Mouse (Mus musculus) liver, embryonic 16.5 days (tissue): ENCODE measurements around the gene Kdm6b. TPM values are rescaled to one million over a fixed set of nuclear protein-coding genes. Genes with fewer than 3 reads are reported as not detected.

ENCODE experiments used
- ATAC-seq: fragments of 200-750 bp; cut with Nextera tagmentation; 2 replicates; pipeline ENCODE4 v1.8.0; 2017; ENCODE audit warnings: low read depth, mild to moderate bottlenecking, moderate number of reproducible peaks, moderate library complexity
- H3K27ac ChIP-seq: fragments of 300-500 bp; sonication (generic); 2 replicates; pipeline ENCODE4 v1.5.1; 2014; ENCODE audit warnings: mild to moderate bottlenecking, low read length
- H3K27me3 ChIP-seq: fragments of 300-500 bp; sonication (generic); 2 replicates; pipeline ENCODE4 v1.6.1; 2014; ENCODE audit warnings: low read depth, low read length, mixed read lengths; ENCODE audit not compliant: control insufficient read depth, insufficient read depth
- H3K36me3 ChIP-seq: fragments of 300-500 bp; sonication (generic); 2 replicates; pipeline ENCODE4 v1.6.1; 2014; ENCODE audit warnings: mild to moderate bottlenecking; ENCODE audit not compliant: control insufficient read depth, insufficient read depth
- H3K4me1 ChIP-seq: fragments of 300-500 bp; sonication (generic); 2 replicates; pipeline ENCODE4 v1.6.1; 2014; ENCODE audit warnings: low read depth, low read length, mixed read lengths; ENCODE audit not compliant: control insufficient read depth
- H3K4me2 ChIP-seq: fragments of 300-500 bp; sonication (generic); 2 replicates; pipeline ENCODE4 v1.6.1; 2014; ENCODE audit warnings: low read depth, low read length, mixed read lengths
- H3K4me3 ChIP-seq: fragments of 300-500 bp; sonication (generic); 2 replicates; pipeline ENCODE4 v1.5.1; 2014; ENCODE audit warnings: low read depth, mild to moderate bottlenecking, low read length
- H3K9ac ChIP-seq: fragments of 300-500 bp; sonication (generic); 2 replicates; pipeline ENCODE4 v1.6.1; 2014; ENCODE audit warnings: low read depth, low read length
- H3K9me3 ChIP-seq: fragments of 300-500 bp; sonication (generic); replicated peaks from 2 replicates; pipeline ENCODE4 v1.6.1; 2016; ENCODE audit warnings: low read length; ENCODE audit not compliant: control insufficient read depth
- WGBS: fragments of 180-500 bp; shearing (Covaris S2); extraction: QIAGEN DNeasy Blood & Tissue Kit; methylation state at CpG from one replicate; pipeline ENCODE4 v1.1.7; 2014; ENCODE audit not compliant: insufficient replicate concordance; 5-methylcytosine and 5-hydroxymethylcytosine counted together
- polyA plus RNA-seq: library from polyadenylated mRNA; unstranded; fragments of >200 nt; fragmentation: Nextera tagmentation; extraction: Ambion mirVana; gene quantifications from 2 replicates; pipeline ENCODE4 v1.2.1, GENCODE M21; 2015

Kdm6b gene
- 4.1 and 4.3 TPM in 2 replicates for polyA plus RNA-seq

- ATAC-seq, result no peak
- no peaks in the 10 kb centered on the region for H3K36me3 ChIP-seq
- peak within 1 kb of the TSS; percentile 90 for H3K27ac ChIP-seq
- H3K9me3 ChIP-seq, result no peaks in the 10 kb centered on the region
- H3K27me3 ChIP-seq, result peaks cover 27% of the 10 kb centered on the region
- peak within 1 kb of the TSS; percentile 24 for H3K4me3 ChIP-seq
- WGBS, result 40% methylated on average over 12 of the region's 12 CpGs
- H3K4me1 ChIP-seq, result peaks cover 66% of the 10 kb centered on the region
- H3K4me2 ChIP-seq, result peak within 1 kb of the TSS; percentile 100
- H3K9ac ChIP-seq, result peak within 1 kb of the TSS; percentile 35; the same call in 1 of the 2 replicates
Measured at GRCm38 (mm10) chr11:69413221-69414181, at the start of gene Kdm6b. Kdm6b (minus strand) TSS chr11:69413675.

- Histone ChIP-seq H3K36me3 (no peaks in the 10 kb centered on the region), H3K27me3 (no peaks in the 10 kb centered on the region), H3K4me3 (no peak overlapping the region), H3K4me1 (peaks cover 11% of the 10 kb centered on the region), H3K9ac (no peak overlapping the region), H3K4me2 (no peak overlapping the region), H3K27ac (no peak overlapping the region), H3K9me3 (no peaks in the 10 kb centered on the region)
- ATAC-seq, result no peak
- 31% methylated on average over 5 of the region's 5 CpGs for WGBS
Measured at GRCm38 (mm10) chr11:69461568-69461967, 48.1 kb upstream of the Kdm6b start.

DNA sequence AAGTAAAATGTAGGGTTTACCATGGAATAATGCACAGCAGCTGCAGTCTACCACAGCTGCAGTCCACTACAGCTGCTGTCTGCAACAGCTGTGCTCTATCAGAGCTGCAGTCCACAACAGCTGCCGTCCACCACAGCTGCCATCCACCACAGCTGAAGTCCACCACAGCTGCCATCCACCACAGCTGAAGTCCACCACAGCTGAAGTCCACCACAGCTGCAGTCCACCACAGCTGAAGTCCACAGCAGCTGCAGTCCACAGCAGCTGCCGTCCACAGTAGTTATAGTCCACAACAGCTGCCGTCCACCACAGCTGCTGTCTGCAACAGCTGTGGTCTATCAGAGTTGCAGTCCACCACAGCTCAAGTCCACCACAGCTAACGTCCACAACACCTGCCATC, 46.4 kb upstream of the Kdm6b start:
- 57% methylated on average over 4 of the region's 4 CpGs for WGBS
- peaks cover 11% of the 10 kb centered on the region for H3K4me1 ChIP-seq
- H3K4me2 ChIP-seq, result no peak overlapping the region
- no peaks in the 10 kb centered on the region for H3K27me3 ChIP-seq
- no peak overlapping the region for H3K27ac ChIP-seq
- no peak for ATAC-seq
- no peaks in the 10 kb centered on the region for H3K9me3 ChIP-seq
- H3K9ac ChIP-seq, result no peak overlapping the region
- no peaks in the 10 kb centered on the region for H3K36me3 ChIP-seq
- H3K4me3 ChIP-seq, result no peak overlapping the region

DNA sequence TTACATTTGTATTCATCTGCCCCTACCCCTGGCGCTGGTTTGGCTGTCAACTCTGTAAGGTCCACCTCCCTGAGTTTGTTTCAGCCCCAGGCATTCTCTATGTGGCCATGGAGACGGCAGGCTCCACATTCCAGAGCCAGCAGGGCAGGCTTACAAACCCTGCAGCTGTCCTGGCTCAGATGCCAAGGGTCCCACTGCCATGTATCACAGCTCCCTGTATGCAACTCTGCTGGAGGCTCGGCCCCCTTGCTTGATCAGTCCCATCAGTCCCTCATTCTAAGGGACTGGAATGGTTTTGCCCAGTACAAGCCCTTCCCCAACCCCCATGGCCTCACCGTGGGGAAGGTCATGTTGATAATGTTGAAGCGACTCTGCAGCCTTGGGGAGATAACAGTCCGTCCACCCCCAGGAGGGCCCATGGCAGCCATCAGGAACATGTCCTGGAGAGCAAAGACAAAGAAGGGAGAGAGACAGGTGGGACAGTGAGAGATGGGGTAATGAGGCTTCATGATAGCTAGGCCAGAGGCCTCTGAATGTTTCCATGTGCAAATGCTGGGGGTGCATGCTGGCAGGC, 43.6 kb upstream of the Kdm6b start:
- Histone ChIP-seq H3K27me3 (no peaks in the 10 kb centered on the region), H3K36me3 (no peaks in the 10 kb centered on the region), H3K4me2 (no peak overlapping the region), H3K9me3 (no peaks in the 10 kb centered on the region), H3K27ac (no peak overlapping the region), H3K4me1 (peaks cover 15% of the 10 kb centered on the region), H3K4me3 (no peak overlapping the region), H3K9ac (no peak overlapping the region)
- no peak for ATAC-seq
- 21% methylated on average over 6 of the region's 6 CpGs for WGBS

- ATAC-seq, result no peak
- Histone ChIP-seq H3K4me2 (no peak overlapping the region), H3K36me3 (no peaks in the 10 kb centered on the region), H3K4me1 (peaks cover 10% of the 10 kb centered on the region), H3K4me3 (no peak overlapping the region), H3K9me3 (no peaks in the 10 kb centered on the region), H3K27ac (no peak overlapping the region), H3K9ac (no peak overlapping the region), H3K27me3 (no peaks in the 10 kb centered on the region)
- WGBS, result 52% methylated on average over 23 of the region's 23 CpGs
Measured at GRCm38 (mm10) chr11:69452114-69452867, 38.8 kb upstream of the Kdm6b start.

DNA sequence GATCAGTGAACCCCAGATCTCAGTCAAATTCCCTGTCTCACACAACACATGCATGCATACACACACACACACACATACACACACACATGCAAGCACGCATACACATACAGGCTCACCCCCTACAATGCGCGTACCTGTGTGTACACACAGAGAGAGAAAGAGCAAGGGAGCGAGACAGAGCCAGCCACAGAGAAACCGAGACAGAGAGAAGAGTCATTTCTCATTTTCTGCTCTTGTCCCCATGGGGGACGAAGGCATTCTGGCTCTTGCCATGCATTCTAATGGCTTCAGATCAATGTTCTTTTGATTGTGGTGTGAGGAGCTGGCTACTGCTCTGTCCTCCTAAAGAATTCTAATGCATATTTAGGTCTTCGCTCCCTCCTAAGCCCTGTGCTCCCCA, 33.8 kb upstream of the Kdm6b start:
- H3K9ac ChIP-seq, result no peak overlapping the region
- peaks cover 1% of the 10 kb centered on the region; the same call in 1 of the 2 replicates for H3K4me1 ChIP-seq
- ATAC-seq, result no peak
- no peaks in the 10 kb centered on the region for H3K27me3 ChIP-seq
- no peak overlapping the region for H3K4me2 ChIP-seq
- H3K9me3 ChIP-seq, result no peaks in the 10 kb centered on the region
- 70% methylated on average over 7 of the region's 7 CpGs for WGBS
- H3K36me3 ChIP-seq, result no peaks in the 10 kb centered on the region
- no peak overlapping the region for H3K27ac ChIP-seq
- H3K4me3 ChIP-seq, result no peak overlapping the region

DNA sequence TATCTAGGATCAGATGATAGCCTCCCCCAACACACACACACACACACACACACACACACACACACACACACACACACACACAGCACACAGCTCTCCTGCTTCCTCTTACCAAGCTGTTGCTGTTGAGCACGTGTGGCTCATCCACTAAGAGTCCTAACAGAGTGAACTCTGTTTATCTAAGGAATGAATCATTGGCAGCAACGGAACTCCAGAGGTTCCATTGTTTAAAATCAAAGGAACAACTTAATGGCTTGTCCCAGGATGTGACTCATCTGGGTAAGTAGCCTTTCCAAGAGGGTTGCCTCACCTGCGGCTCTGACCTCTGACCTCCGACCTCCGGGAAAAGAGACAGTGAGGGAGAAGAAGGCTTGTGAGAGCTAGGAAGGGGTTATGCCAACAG, 29.9 kb upstream of the Kdm6b start:
- 32% methylated on average over 5 of the region's 5 CpGs for WGBS
- no peak overlapping the region for H3K4me3 ChIP-seq
- no peak overlapping the region for H3K9ac ChIP-seq
- H3K9me3 ChIP-seq, result no peaks in the 10 kb centered on the region
- no peaks in the 10 kb centered on the region for H3K36me3 ChIP-seq
- no peaks in the 10 kb centered on the region for H3K27me3 ChIP-seq
- H3K4me1 ChIP-seq, result no peaks in the 10 kb centered on the region
- no peak overlapping the region for H3K27ac ChIP-seq
- H3K4me2 ChIP-seq, result no peak overlapping the region
- no peak for ATAC-seq

- Histone ChIP-seq H3K4me1 (no peaks in the 10 kb centered on the region), H3K9me3 (no peaks in the 10 kb centered on the region), H3K27me3 (peaks cover 6% of the 10 kb centered on the region; the same call in 1 of the 2 replicates), H3K9ac (no peak overlapping the region), H3K4me3 (no peak overlapping the region), H3K36me3 (no peaks in the 10 kb centered on the region), H3K27ac (no peak overlapping the region), H3K4me2 (no peak overlapping the region)
- 37% methylated on average over 3 of the region's 3 CpGs for WGBS
- ATAC-seq, result no peak
Measured at GRCm38 (mm10) chr11:69437291-69437690, 23.8 kb upstream of the Kdm6b start.
